Mouse (Mus musculus) pancreas, adult 10 weeks (tissue): ENCODE measurements around the gene Olfr983. TPM values are rescaled to one million over a fixed set of nuclear protein-coding genes. Genes with fewer than 3 reads are reported as not detected.

Source experiments
- polyA plus RNA-seq: library from polyadenylated mRNA; stranded (reverse); fragments of 350-450 nt; fragmentation: Illumina TruSeq; extraction: RNeasy Lipid Tissue Mini Kit (QIAGEN cat#74804); gene quantifications from one replicate; pipeline ENCODE4 v1.2.3, GENCODE M21; 2015; ENCODE audit warnings: low read depth, low replicate concordance; ENCODE audit not compliant: insufficient read depth

Gene Olfr983
- not detected for polyA plus RNA-seq

GRCm38 (mm10) chr9:40093495-40093894 lies at the start of gene Olfr983:
Gene Olfr983 (minus strand): TSS chr9:40093595.

GRCm38 (mm10) chr9:40130084-40130483 lies 36.7 kb upstream of the Olfr983 start, which contains the start of gene Olfr985:
Gene Olfr985 (minus strand): TSS chr9:40130184.

DNA sequence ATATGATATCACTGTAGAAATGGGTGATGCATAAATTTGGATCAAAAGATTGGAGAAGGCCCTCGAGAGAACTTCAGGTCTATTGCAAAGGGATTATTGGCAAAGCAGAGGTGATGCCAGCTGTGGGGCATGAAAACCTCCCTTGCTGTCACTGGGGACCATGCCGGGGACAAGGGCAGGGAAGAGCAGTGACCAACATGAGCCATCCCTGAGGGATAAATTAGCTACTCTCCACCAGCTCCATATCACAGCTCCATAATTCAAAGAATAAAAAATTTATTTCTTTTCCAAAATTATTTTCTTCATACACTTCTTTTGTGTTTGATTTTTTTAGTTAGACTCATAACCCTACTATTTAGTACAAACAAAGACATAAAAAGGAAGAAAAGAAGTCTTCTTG lies 20.7 kb upstream of the Olfr983 start, which contains the start of gene Olfr984:
Gene Olfr984 (minus strand): TSS at position 101 of the 400 bp plus-strand sequence.

DNA sequence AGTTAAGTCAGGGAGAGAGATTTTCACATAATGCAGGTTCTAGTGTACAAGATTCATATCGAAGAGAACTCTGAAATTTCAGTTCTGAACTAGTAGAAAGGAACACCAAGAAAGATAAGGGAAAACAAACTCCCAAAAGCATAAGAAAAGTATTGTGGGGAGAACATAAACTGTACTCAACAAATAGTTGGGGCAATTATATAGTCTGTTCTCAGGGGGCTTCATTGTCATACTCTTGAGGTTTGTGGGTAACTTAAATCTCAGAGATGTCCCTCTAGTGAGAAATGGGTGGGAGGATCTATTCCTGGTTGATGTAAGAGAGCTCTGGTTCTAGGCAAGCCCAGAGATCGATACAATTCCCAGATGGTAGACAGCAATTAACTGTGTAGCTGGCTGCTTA lies 19.9 kb downstream of the Olfr983 start, which contains the start of gene Olfr982:
Gene Olfr982 (plus strand): TSS at position 301 of the 400 bp plus-strand sequence.

Other genes with a start within 250 kb of the Olfr983 start
- not detected for gene Olfr972, start 227.2 kb downstream of the Olfr983 start, polyA plus RNA-seq
- not detected for gene Olfr229, start 186.3 kb downstream of the Olfr983 start, polyA plus RNA-seq
- not detected for gene Olfr974, start 156.1 kb downstream of the Olfr983 start, polyA plus RNA-seq
- gene Olfr975, start 141.5 kb downstream of the Olfr983 start, polyA plus RNA-seq = not detected
- not detected for gene Olfr976, start 132.5 kb downstream of the Olfr983 start, polyA plus RNA-seq
- gene Olfr978, start 101.5 kb downstream of the Olfr983 start, polyA plus RNA-seq = not detected
- not detected for gene Olfr979, start 90.1 kb downstream of the Olfr983 start, polyA plus RNA-seq
- gene Olfr980, start 84.0 kb downstream of the Olfr983 start, polyA plus RNA-seq = not detected
- gene Olfr981, start 72.1 kb downstream of the Olfr983 start, polyA plus RNA-seq = not detected
- gene Olfr982, start 19.8 kb downstream of the Olfr983 start, polyA plus RNA-seq = not detected
- gene Olfr984, start 20.6 kb upstream of the Olfr983 start, polyA plus RNA-seq = not detected
- gene Olfr985, start 36.6 kb upstream of the Olfr983 start, polyA plus RNA-seq = not detected
- not detected for gene Tmem225, start 54.5 kb upstream of the Olfr983 start, polyA plus RNA-seq
- gene Olfr986, start 87.3 kb upstream of the Olfr983 start, polyA plus RNA-seq = not detected
- 1.3 TPM for gene Zfp202, start 98.7 kb upstream of the Olfr983 start, polyA plus RNA-seq
- gene Scn3b, start 175.6 kb upstream of the Olfr983 start, polyA plus RNA-seq = 5.2 TPM